Mouse (Mus musculus) erythroid progenitor cell, adult 5-6 weeks (primary cell): Measurements from ENCODE around the gene Vmn1r178. TPM values are rescaled to one million over a fixed set of nuclear protein-coding genes. Genes with fewer than 3 reads are reported as not detected.
"Not testable (repeated sequence)": the region's sequence is repeated elsewhere in the genome, so short reads cannot be mapped to it uniquely, and the experiment has no call there.

Source experiments
- ATAC-seq: replicated peaks from 2 replicates; pipeline ENCODE4 v1.8.0; 2016; ENCODE audit warnings: moderate number of reproducible peaks, mild to moderate bottlenecking, moderate TSS enrichment, inconsistent platforms; ENCODE audit not compliant: poor library complexity, low FRiP score, severe bottlenecking
- total RNA-seq, 2 experiments: library from RNA; stranded (forward) in 1 of 2; stranded (reverse) in 1 of 2; fragments of 150-400 nt in 1 of 2; fragments of 186-747, 209-891 nt in 1 of 2; gene quantifications; 2 replicates each; pipeline versions ENCODE4 v1.2.3 to v1.2.4; 2015 to 2017; ENCODE audit warnings: low replicate concordance in 2 of 2

Vmn1r178 gene
- total RNA-seq (2015; ENCODE audit: low replicate concordance) (not detected in 2 replicates), total RNA-seq (2017; ENCODE audit: low replicate concordance) (not detected in 2 replicates)

DNA sequence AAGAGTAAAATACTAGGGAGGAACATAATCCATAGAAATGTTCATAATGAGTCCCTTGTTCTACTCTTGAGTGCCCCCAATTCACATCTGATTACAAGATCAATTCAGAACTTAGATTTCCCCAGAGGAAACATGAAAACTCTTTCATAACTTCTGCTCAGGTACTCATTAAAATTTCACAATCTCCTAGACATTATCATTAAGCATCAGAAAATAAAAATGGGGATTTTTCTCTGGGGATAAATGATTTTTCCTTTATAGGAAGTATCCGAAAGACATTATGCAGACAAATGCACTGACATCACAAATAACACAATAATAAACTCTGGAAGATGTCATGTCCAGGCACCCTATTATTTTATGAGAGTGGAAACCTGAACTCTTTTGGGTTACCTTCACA is at the start of gene Vmn1r178:
Gene Vmn1r178 (plus strand): TSS at position 301 of the 400 bp plus-strand sequence.
- no peak for ATAC-seq

- ATAC-seq = not testable (repeated sequence)
Observed at GRCm38 (mm10) chr7:23866349-23866748, 25.5 kb upstream of the Vmn1r178 start, which contains the start of gene Vmn1r177. TSS of gene Vmn1r177 (minus strand) at chr7:23866449.

GRCm38 (mm10) chr7:23876918-23877317 is 14.9 kb upstream of the Vmn1r178 start:
- not testable (repeated sequence) for ATAC-seq

DNA sequence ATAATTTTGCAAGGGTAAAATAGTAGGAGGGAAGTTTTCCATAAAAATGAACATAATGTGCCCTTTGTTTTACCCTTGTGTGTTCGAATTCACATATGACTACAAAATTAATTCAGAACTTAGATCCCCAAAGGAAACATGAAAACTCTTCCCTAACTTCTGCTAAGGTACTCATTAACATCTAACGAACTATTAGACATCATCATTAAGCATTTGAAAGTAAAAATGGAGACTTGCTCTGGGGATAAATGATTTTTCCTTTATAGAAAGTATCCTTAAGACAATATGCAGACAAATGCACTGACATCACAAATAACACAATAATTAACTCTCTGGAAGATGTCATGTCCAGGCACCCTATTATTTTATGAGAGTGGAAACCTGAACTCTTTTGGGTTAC is 34.9 kb downstream of the Vmn1r178 start, which contains the start of gene Vmn1r179:
Gene Vmn1r179 (plus strand): TSS at position 301 of the 400 bp plus-strand sequence.
- no peak for ATAC-seq

Other genes with a start within 250 kb of the Vmn1r178 start
- not detected in 2 replicates for gene Vmn1r172, start 233.7 kb upstream of the Vmn1r178 start, total RNA-seq (2015; ENCODE audit: low replicate concordance)
- not detected in 2 replicates for gene Vmn1r172, start 233.7 kb upstream of the Vmn1r178 start, total RNA-seq (2017; ENCODE audit: low replicate concordance)
- not detected in 2 replicates for gene Vmn1r173, start 191.3 kb upstream of the Vmn1r178 start, total RNA-seq (2015; ENCODE audit: low replicate concordance)
- gene Vmn1r173, start 191.3 kb upstream of the Vmn1r178 start, total RNA-seq (2017; ENCODE audit: low replicate concordance) = not detected in 2 replicates
- not detected in 2 replicates for gene Vmn1r174, start 139.7 kb upstream of the Vmn1r178 start, total RNA-seq (2015; ENCODE audit: low replicate concordance)
- not detected in 2 replicates for gene Vmn1r174, start 139.7 kb upstream of the Vmn1r178 start, total RNA-seq (2017; ENCODE audit: low replicate concordance)
- gene Vmn1r175, start 81.4 kb upstream of the Vmn1r178 start, total RNA-seq (2015; ENCODE audit: low replicate concordance) = not detected in 2 replicates
- not detected in 2 replicates for gene Vmn1r175, start 81.4 kb upstream of the Vmn1r178 start, total RNA-seq (2017; ENCODE audit: low replicate concordance)
- not detected in 2 replicates for gene Vmn1r176, start 54.6 kb upstream of the Vmn1r178 start, total RNA-seq (2015; ENCODE audit: low replicate concordance)
- gene Vmn1r176, start 54.6 kb upstream of the Vmn1r178 start, total RNA-seq (2017; ENCODE audit: low replicate concordance) = not detected in 2 replicates
- not detected in 2 replicates for gene Vmn1r177, start 25.6 kb upstream of the Vmn1r178 start, total RNA-seq (2015; ENCODE audit: low replicate concordance)
- not detected in 2 replicates for gene Vmn1r177, start 25.6 kb upstream of the Vmn1r178 start, total RNA-seq (2017; ENCODE audit: low replicate concordance)
- not detected in 2 replicates for gene Vmn1r179, start 35.0 kb downstream of the Vmn1r178 start, total RNA-seq (2015; ENCODE audit: low replicate concordance)
- gene Vmn1r179, start 35.0 kb downstream of the Vmn1r178 start, total RNA-seq (2017; ENCODE audit: low replicate concordance) = not detected in 2 replicates
- not detected in 2 replicates for gene Vmn1r180, start 58.6 kb downstream of the Vmn1r178 start, total RNA-seq (2015; ENCODE audit: low replicate concordance)
- gene Vmn1r180, start 58.6 kb downstream of the Vmn1r178 start, total RNA-seq (2017; ENCODE audit: low replicate concordance) = not detected in 2 replicates
- not detected in 2 replicates for gene Vmn1r181, start 82.6 kb downstream of the Vmn1r178 start, total RNA-seq (2015; ENCODE audit: low replicate concordance)
- gene Vmn1r181, start 82.6 kb downstream of the Vmn1r178 start, total RNA-seq (2017; ENCODE audit: low replicate concordance) = not detected in 2 replicates
- gene V1rd19, start 109.7 kb downstream of the Vmn1r178 start, total RNA-seq (2015; ENCODE audit: low replicate concordance) = not detected in 2 replicates
- not detected in 2 replicates for gene V1rd19, start 109.7 kb downstream of the Vmn1r178 start, total RNA-seq (2017; ENCODE audit: low replicate concordance)
- not detected in 2 replicates for gene Vmn1r183, start 161.2 kb downstream of the Vmn1r178 start, total RNA-seq (2015; ENCODE audit: low replicate concordance)
- gene Vmn1r183, start 161.2 kb downstream of the Vmn1r178 start, total RNA-seq (2017; ENCODE audit: low replicate concordance) = not detected in 2 replicates
- gene Zfp180, start 189.9 kb downstream of the Vmn1r178 start, total RNA-seq (2015; ENCODE audit: low replicate concordance) = 16.6 and 25.2 TPM in 2 replicates
- 19.4 and 20.3 TPM in 2 replicates for gene Zfp180, start 189.9 kb downstream of the Vmn1r178 start, total RNA-seq (2017; ENCODE audit: low replicate concordance)
- gene Zfp112, start 220.3 kb downstream of the Vmn1r178 start, total RNA-seq (2015; ENCODE audit: low replicate concordance) = 3.2 and 4.2 TPM in 2 replicates
- 1.3 and 2.3 TPM in 2 replicates for gene Zfp112, start 220.3 kb downstream of the Vmn1r178 start, total RNA-seq (2017; ENCODE audit: low replicate concordance)
- 5.4 TPM in 1 of 2 replicates, not detected in the other for gene Zfp235, start 242.2 kb downstream of the Vmn1r178 start, total RNA-seq (2015; ENCODE audit: low replicate concordance)
- gene Zfp235, start 242.2 kb downstream of the Vmn1r178 start, total RNA-seq (2017; ENCODE audit: low replicate concordance) = not detected in 2 replicates